Mouse (Mus musculus) megakaryocyte-erythroid progenitor cell, adult 5 weeks (primary cell): Measurements from ENCODE around the gene Ggt5. TPM values are rescaled to one million over a fixed set of nuclear protein-coding genes. Genes with fewer than 3 reads are reported as not detected.

Source experiments
- polyA plus RNA-seq: library from polyadenylated mRNA; stranded (reverse); fragments of >175 nt; gene quantifications from 2 replicates; pipeline ENCODE4 v1.2.3, GENCODE M21; 2012

Gene Ggt5
- 9.1 and 11.3 TPM in 2 replicates for polyA plus RNA-seq

GRCm38 (mm10) chr10:75589129-75589528 lies at the start of gene Ggt5:
Gene Ggt5, plus strand, starts transcription at chr10:75589340.

DNA sequence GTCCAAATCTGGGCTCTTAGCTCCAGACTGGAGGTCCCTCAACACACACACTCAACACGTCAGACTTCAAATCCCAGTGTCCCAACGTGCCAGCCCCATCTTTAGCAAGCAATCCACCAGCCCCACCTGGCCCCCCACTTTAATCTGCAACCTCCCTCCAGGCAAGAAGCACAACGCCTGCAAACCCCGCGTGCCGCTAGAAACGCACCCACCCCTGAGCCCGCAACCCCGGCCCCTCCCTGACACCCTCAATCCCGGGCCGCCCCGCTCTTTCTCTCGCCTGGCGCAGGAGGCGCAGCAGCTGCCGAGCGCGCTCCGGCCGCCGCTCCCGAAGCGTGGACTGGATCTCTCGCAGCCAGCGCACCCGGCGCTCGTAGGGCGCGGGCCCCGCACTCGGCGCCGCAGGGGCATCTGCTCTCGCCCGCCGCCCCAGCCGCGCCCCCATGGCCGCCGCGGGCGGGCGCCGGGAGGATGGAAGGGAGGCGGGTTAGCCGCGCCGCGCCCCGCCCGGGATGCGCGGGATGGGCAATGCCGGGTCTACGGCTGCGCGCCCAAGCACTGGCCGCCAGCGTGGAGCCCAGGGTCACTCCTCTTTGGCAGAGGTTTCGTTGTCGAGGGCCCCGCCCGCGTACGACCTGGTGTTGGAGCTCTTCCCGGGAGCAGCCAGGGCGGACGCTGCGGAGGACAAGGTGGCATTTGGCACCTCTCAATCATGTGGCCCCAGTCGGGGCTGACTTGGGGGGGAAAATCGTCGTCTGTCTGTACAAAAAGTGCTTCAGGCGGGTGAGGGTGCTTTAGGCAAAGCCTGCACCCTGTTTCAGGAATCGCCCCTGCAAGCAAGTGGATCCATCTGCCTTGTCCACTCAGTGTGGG lies 29.2 kb upstream of the Ggt5 start, which contains the start of gene Lrrc75b:
Gene Lrrc75b, minus strand, starts transcription at position 655 of the 873 bp plus-strand sequence.

GRCm38 (mm10) chr10:75561071-75561654 lies 28.0 kb upstream of the Ggt5 start, which contains the start of gene Ggt1:
Gene Ggt1, plus strand, starts transcription at chr10:75561604.

GRCm38 (mm10) chr10:75643741-75644343 lies 54.7 kb downstream of the Ggt5 start, which contains the start of gene Susd2:
Gene Susd2, minus strand, starts transcription at chr10:75644008.

Other genes starting within 250 kb of the Ggt5 start
- 0.35 and 0.75 TPM in 2 replicates for gene Upb1, start 188.2 kb upstream of the Ggt5 start, polyA plus RNA-seq
- 27.9 and 31.9 TPM in 2 replicates for gene Snrpd3, start 71.8 kb upstream of the Ggt5 start, polyA plus RNA-seq
- 8.0 and 9.2 TPM in 2 replicates for gene Gucd1, start 71.4 kb upstream of the Ggt5 start, polyA plus RNA-seq
- 0.02 TPM in 1 of 2 replicates, not detected in the other for gene Lrrc75b, start 29.0 kb upstream of the Ggt5 start, polyA plus RNA-seq
- gene Ggt1, start 27.7 kb upstream of the Ggt5 start, polyA plus RNA-seq = 1.2 and 1.8 TPM in 2 replicates
- gene Susd2, start 54.7 kb downstream of the Ggt5 start, polyA plus RNA-seq = 0.68 and 1.6 TPM in 2 replicates
- gene Cabin1, start 175.0 kb downstream of the Ggt5 start, polyA plus RNA-seq = 95.9 and 105 TPM in 2 replicates
- gene Ddt, start 184.1 kb downstream of the Ggt5 start, polyA plus RNA-seq = 95.8 and 97.5 TPM in 2 replicates
- not detected in 2 replicates for gene Gm20441, start 191.6 kb downstream of the Ggt5 start, polyA plus RNA-seq
- gene Gstt3, start 192.1 kb downstream of the Ggt5 start, polyA plus RNA-seq = 4.0 and 4.4 TPM in 2 replicates
- 0.38 and 0.93 TPM in 2 replicates for gene Gstt1, start 209.2 kb downstream of the Ggt5 start, polyA plus RNA-seq
- gene Gstt4, start 233.2 kb downstream of the Ggt5 start, polyA plus RNA-seq = not detected in 2 replicates
- gene Gstt2, start 248.1 kb downstream of the Ggt5 start, polyA plus RNA-seq = 7.5 and 8.4 TPM in 2 replicates